Mouse (Mus musculus): ENCODE results near the gene Ppp2r5d. TPM values are rescaled to one million over a fixed set of nuclear protein-coding genes. Genes with fewer than 3 reads are reported as not detected.

Ppp2r5d gene
- polyA plus RNA-seq (2012; rRNA removed): 44.4 and 53.8 TPM in 2 replicates

DNA sequence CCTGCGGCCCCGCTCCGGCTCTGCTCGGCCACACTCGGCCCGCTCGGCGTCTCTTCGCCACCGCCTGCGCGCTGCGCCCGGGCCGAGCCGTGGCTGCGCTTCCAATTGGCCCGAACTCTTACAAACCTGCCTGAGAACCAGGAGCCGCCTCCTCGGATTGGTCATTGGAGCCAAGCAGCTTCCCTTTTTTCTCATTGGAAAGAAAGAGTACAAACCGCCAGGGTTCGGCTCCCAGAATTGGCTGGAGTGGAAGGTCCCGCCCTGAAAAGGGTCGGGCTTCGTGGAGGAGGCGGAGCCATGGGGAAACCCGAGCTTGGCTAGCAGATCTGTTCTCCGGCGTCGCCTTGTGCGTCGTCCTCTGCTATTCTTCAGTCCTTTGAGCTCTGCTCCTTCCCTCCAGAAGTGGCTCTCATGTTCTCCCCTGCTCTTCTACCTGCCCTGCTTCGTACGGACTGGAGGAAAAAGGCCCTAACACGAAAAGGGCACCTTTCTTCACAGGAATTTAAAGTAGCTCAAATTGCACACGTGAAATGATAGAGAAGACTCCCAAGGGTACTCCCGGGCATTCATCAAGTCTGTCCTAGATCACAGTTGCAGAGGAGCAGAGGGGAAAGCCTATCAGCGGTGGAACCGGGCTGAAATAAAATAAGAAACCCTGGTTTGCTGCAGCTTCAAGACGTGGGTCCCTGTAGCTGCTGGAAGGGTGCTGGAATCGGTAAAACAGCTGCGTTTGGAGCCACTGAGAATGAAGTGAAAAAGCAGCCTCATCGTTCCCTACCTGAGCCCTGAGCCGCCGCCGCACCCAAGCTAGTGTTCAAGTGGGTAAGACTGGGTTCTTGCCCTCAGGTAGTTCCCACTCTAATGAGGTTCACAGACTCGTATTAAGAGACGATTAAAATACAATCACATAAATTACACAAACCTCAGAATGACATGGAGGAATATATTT, at the start of gene Ppp2r5d:
Gene Ppp2r5d, minus strand, starts transcription at position 225 of the 949 bp plus-strand sequence.
- DNase-seq: peak; percentile 96
- under 1% methylated on average over 48 of the region's 48 CpGs for WGBS
- Histone ChIP-seq H3K4me1 (ENCODE audit: control insufficient read depth, insufficient read depth, low read length) (peaks cover 8% of the 10 kb centered on the region), H3K4me3 (replicated peaks; ENCODE audit: extremely low read depth, low read depth, low read length) (peak within 1 kb of the TSS; percentile 86)
- TF ChIP-seq POLR2A (IDR thresholded peaks at IDR 0.05; ENCODE audit: borderline replicate concordance, extremely low read depth, low read depth, low read length): peak; percentile 72; the same call in 1 of the 2 replicates
- TF ChIP-seq CTCF (IDR thresholded peaks at IDR 0.05; ENCODE audit: insufficient read depth, low read length): no peak

DNA sequence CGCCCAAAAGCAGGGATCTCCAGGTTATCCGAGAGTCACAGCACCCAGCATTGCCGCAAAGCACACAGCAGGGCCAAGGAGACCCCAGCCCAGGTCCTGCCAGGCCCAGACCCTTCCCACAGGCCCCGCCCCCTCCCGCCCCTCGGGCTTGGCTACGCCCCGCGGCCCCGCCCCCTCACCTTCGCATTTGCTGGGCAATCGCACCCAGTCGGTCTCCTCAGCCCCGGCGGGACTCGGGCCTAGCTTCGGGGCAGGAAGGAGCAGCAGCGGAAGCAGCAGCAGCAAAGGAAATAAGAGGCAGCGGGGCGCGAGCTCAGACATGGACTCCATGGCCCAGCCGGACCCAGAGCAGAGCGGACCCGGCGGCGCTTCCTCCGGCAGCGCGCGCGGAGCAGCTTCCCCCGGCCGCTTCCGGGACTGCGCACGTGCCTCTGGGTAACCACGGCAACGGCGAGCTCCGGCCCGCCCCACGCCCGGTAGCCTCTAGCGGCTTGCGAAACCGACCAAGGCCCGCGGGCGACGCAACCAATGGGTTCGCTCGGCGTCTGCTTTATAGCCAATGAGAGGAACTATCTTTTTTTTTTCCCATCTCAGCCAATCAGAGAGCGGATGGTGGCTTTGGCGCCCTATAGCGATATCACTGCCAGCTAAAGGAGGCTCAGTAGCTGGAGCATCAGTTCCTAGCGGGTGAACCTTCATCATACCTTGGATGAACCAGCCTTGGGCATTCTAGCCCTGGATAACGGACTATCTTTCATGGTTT, 47.1 kb upstream of the Ppp2r5d start, which contains the start of gene Cnpy3:
Gene Cnpy3, minus strand, starts transcription at position 421 of the 763 bp plus-strand sequence.
- under 1% methylated on average over 58 of the region's 58 CpGs for WGBS
- H3K4me3 ChIP-seq (replicated peaks; ENCODE audit: extremely low read depth, low read depth, low read length): peak within 1 kb of the TSS; percentile 86
- TF ChIP-seq POLR2A (IDR thresholded peaks at IDR 0.05; ENCODE audit: borderline replicate concordance, extremely low read depth, low read depth, low read length) (peak; percentile 50; the same call in 1 of the 2 replicates), CTCF (IDR thresholded peaks at IDR 0.05; ENCODE audit: insufficient read depth, low read length) (no peak)
- peak; percentile 93 for DNase-seq
- no peaks in the 10 kb centered on the region for H3K4me1 ChIP-seq (ENCODE audit: control insufficient read depth, insufficient read depth, low read length)

DNA sequence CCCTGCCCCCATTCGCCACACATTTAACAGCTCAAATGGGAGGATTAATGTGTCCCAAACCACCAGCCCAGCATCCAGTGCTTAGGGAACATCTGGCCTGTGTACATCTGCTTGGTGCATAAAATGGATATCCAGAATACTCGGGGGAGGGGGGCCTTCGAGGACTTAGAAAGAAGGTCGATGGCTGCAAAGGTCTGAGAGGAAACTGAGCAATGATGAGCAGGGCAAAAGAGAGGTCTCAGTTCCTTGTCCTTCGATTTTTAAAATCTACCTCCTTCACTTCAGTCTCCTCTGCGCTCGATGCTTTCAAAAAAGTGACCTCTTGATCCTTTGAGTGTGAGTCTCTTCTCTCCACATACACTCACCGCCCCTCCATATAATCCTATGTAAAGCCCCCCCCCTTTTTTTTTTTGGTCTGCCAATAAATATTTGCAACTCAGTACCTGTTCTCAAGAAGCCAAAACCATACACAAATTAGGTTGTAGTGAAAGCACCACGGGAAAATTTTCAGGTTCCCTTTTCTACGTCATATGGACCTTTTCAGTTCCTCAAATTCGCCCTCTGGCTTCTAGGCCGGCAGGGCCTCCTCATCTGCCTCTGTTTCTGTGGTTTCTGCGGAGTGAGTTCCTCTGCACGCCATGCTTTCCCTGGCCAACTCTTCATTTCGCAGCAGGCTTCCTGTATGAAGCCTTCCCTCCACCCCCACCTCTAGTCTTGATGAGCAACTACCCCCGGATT, 46.3 kb upstream of the Ppp2r5d start:
- DNase-seq: no peak
- no peaks in the 10 kb centered on the region for H3K4me1 ChIP-seq (ENCODE audit: control insufficient read depth, insufficient read depth, low read length)
- peak overlapping the region; percentile 86 for H3K4me3 ChIP-seq (replicated peaks; ENCODE audit: extremely low read depth, low read depth, low read length)
- 17% methylated on average over 16 of the region's 16 CpGs for WGBS
- TF ChIP-seq POLR2A (IDR thresholded peaks at IDR 0.05; ENCODE audit: borderline replicate concordance, extremely low read depth, low read depth, low read length) (no peak), CTCF (IDR thresholded peaks at IDR 0.05; ENCODE audit: insufficient read depth, low read length) (no peak)

DNA sequence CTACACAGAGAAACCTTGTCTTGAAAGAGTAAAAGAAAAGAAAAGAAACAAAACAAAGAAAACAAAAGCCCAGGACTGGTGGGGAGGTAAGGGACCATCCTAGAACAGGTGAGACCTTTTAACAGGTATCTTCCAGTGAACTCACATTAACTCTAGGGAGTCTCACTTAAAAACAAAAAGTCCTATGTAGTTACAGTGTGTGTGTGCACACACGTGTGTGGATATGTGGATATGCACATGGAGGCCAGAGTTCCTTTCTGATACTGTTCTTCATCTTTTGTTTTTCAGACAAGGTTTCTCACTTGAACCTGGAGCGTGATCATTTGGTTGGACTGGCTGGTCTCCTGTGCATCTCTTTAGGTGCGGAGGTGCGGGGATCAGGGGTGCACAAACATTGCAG, 45.7 kb upstream of the Ppp2r5d start:
- 89% methylated on average over 4 of the region's 4 CpGs for WGBS
- no peaks in the 10 kb centered on the region for H3K4me1 ChIP-seq (ENCODE audit: control insufficient read depth, insufficient read depth, low read length)
- TF ChIP-seq POLR2A (IDR thresholded peaks at IDR 0.05; ENCODE audit: borderline replicate concordance, extremely low read depth, low read depth, low read length) (no peak), CTCF (IDR thresholded peaks at IDR 0.05; ENCODE audit: insufficient read depth, low read length) (no peak)
- DNase-seq: no peak
- H3K4me3 ChIP-seq (replicated peaks; ENCODE audit: extremely low read depth, low read depth, low read length): no peak overlapping the region

DNA sequence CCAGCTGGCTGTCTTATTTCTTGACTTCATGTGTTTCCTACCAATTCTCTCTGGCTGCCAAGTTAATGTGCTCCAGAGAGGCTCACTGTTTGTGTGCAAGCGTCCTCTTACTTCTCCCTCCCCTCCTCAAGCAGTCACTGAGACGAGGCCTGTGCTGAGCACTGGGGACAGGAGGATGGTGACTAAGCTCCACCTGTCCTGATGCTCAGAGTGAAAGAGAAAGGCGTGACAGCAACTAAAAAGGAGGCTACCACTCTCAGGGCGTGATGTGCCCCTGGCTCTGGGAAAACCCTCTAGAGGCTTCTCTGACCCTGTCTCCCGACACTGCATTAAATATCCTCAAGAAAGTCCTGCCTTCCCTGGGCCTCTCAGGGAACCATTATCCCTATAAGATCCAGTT, 44.4 kb upstream of the Ppp2r5d start:
- no peak for DNase-seq
- no peaks in the 10 kb centered on the region for H3K4me1 ChIP-seq (ENCODE audit: control insufficient read depth, insufficient read depth, low read length)
- WGBS: 85% methylated on average over 5 of the region's 5 CpGs

DNA sequence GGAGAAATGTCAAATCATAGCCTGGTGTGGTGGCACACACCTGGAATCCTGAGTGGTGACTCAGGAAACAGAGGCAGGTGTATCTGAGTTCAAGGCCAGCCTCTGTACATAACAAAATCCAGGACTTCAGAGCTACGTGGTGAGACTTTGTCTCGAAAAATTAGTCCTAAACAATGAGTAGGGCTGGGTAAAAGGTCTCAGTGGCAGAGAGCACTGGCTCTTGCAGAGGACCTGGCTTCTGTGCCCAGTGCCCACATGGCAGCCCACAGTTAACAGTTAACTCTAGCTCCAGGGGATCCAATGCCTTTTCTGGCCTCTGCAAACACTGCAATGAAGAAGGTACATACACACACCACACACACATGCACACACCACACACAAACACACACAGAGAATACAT, 42.9 kb upstream of the Ppp2r5d start:
- no peak for DNase-seq
- WGBS: 82% methylated on average over 2 of the region's 2 CpGs

More for the DNA sequence above, 44.4 kb upstream of the Ppp2r5d start:
- TF ChIP-seq CTCF (IDR thresholded peaks at IDR 0.05; ENCODE audit: insufficient read depth, low read length) (no peak), POLR2A (IDR thresholded peaks at IDR 0.05; ENCODE audit: borderline replicate concordance, extremely low read depth, low read depth, low read length) (no peak)
- no peak overlapping the region for H3K4me3 ChIP-seq (replicated peaks; ENCODE audit: extremely low read depth, low read depth, low read length)

DNA sequence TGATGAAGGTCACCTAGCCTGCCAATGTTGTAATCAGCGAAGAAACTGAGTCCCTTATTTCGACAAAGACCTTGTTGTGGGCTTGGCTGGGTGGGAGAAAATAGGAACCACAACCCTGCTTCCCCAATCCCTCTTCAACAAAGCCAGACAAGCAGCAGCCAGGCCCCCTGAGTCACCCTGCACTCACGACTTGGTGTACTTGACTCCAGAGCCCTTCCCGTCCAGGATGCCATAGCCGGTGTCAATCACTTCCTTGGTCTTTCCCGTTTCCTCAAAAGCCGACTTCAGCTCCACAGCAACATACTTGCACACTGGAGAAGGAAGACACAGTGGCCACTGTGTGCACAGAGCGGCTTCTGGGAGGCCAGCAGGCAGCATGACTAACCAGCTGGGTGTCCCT, 42.3 kb upstream of the Ppp2r5d start:
- Histone ChIP-seq H3K4me3 (replicated peaks; ENCODE audit: extremely low read depth, low read depth, low read length) (no peak overlapping the region), H3K4me1 (ENCODE audit: control insufficient read depth, insufficient read depth, low read length) (no peaks in the 10 kb centered on the region)
- DNase-seq: no peak
- WGBS: 72% methylated on average over 8 of the region's 8 CpGs
- TF ChIP-seq CTCF (IDR thresholded peaks at IDR 0.05; ENCODE audit: insufficient read depth, low read length) (no peak), POLR2A (IDR thresholded peaks at IDR 0.05; ENCODE audit: borderline replicate concordance, extremely low read depth, low read depth, low read length) (no peak)

More for the DNA sequence above, 42.9 kb upstream of the Ppp2r5d start:
- no peaks in the 10 kb centered on the region for H3K4me1 ChIP-seq (ENCODE audit: control insufficient read depth, insufficient read depth, low read length)
- TF ChIP-seq CTCF (IDR thresholded peaks at IDR 0.05; ENCODE audit: insufficient read depth, low read length) (no peak), POLR2A (IDR thresholded peaks at IDR 0.05; ENCODE audit: borderline replicate concordance, extremely low read depth, low read depth, low read length) (no peak)
- H3K4me3 ChIP-seq (replicated peaks; ENCODE audit: extremely low read depth, low read depth, low read length): no peak overlapping the region

DNA sequence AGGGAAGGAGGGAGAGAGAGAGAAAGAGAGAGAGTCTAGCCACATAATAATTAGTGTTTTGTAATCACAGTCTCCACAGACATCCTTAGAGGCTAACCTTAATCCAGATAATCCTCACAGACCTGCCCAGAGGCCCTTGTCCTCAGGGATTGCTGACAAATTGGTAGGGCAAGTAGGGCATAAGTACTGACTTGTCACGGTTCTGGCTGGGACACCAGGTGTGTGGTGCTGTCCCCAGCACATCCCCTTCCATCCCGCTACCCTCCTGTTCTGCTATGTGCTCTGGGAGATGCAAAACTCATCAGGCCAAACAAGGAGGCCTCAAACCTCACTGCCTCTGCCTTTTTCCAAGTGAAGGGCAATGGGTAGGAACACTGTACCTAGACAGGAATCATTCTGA, 40.6 kb upstream of the Ppp2r5d start:
- H3K4me3 ChIP-seq (replicated peaks; ENCODE audit: extremely low read depth, low read depth, low read length): no peak overlapping the region
- DNase-seq: no peak
- WGBS: 91% methylated on average over 2 of the region's 2 CpGs
- TF ChIP-seq CTCF (IDR thresholded peaks at IDR 0.05; ENCODE audit: insufficient read depth, low read length): no peak
- no peak for TF ChIP-seq POLR2A (IDR thresholded peaks at IDR 0.05; ENCODE audit: borderline replicate concordance, extremely low read depth, low read depth, low read length)
- H3K4me1 ChIP-seq (ENCODE audit: control insufficient read depth, insufficient read depth, low read length): no peaks in the 10 kb centered on the region

DNA sequence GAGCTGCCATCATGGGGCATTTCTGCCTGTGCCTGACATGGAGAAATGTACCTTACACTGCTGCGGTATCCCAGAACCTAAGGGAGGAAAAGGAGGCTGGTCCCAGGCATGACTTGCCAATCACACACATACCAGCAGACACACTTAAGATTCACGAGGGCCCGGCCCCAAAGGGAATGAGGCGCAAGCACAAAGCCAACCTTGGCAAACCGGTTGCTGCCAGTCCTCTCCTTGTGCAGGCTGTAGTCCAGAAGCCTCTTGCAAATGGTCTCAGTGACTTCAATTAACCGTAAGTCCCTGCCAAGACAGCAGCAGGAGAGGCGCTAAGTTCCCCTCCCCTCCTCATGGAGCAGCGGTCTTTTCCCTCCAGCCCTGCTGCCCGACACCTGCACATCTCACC, 38.1 kb upstream of the Ppp2r5d start:
- H3K4me3 ChIP-seq (replicated peaks; ENCODE audit: extremely low read depth, low read depth, low read length): no peak overlapping the region
- DNase-seq: peak; percentile 43
- WGBS: 75% methylated on average over 9 of the region's 9 CpGs
- TF ChIP-seq CTCF (IDR thresholded peaks at IDR 0.05; ENCODE audit: insufficient read depth, low read length) (no peak), POLR2A (IDR thresholded peaks at IDR 0.05; ENCODE audit: borderline replicate concordance, extremely low read depth, low read depth, low read length) (no peak)
- H3K4me1 ChIP-seq (ENCODE audit: control insufficient read depth, insufficient read depth, low read length): no peaks in the 10 kb centered on the region
